Mouse (Mus musculus) hindbrain, embryonic 13.5 days (tissue): ENCODE measurements around the gene Gm12355. TPM values are rescaled to one million over a fixed set of nuclear protein-coding genes. Genes with fewer than 3 reads are reported as not detected.

Experiments used
- polyA plus RNA-seq: library from polyadenylated mRNA; unstranded; fragments of >200 nt; fragmentation: Nextera tagmentation; extraction: Ambion mirVana; gene quantifications from 2 replicates; pipeline ENCODE4 v1.2.1, GENCODE M21; 2015

The Gm12355 gene
- polyA plus RNA-seq, 1 experiment from 2014 or later: 0.82 TPM

Other genes starting within 250 kb of the Gm12355 start
- gene Tcap, start 241.8 kb downstream of the Gm12355 start, polyA plus RNA-seq: 0.21 and 0.35 TPM in 2 replicates
- gene Pnmt, start 239.2 kb downstream of the Gm12355 start, polyA plus RNA-seq: 3.2 and 4.2 TPM in 2 replicates
- gene Pgap3, start 225.2 kb downstream of the Gm12355 start, polyA plus RNA-seq: 9.4 and 10.4 TPM in 2 replicates
- gene Erbb2, start 213.2 kb downstream of the Gm12355 start, polyA plus RNA-seq: 8.4 and 9.9 TPM in 2 replicates
- 248 and 269 TPM in 2 replicates for gene Mien1, start 186.7 kb downstream of the Gm12355 start, polyA plus RNA-seq
- 0.22 and 0.36 TPM in 2 replicates for gene Grb7, start 179.3 kb downstream of the Gm12355 start, polyA plus RNA-seq
- 0.21 and 0.35 TPM in 2 replicates for gene Ikzf3, start 79.6 kb downstream of the Gm12355 start, polyA plus RNA-seq
- 0.14 TPM in 1 of 2 replicates, not detected in the other for gene Zpbp2, start 74.6 kb downstream of the Gm12355 start, polyA plus RNA-seq
- 91.1 and 91.8 TPM in 2 replicates for gene Ormdl3, start 38.3 kb downstream of the Gm12355 start, polyA plus RNA-seq
- gene Lrrc3c, start 27.4 kb downstream of the Gm12355 start, polyA plus RNA-seq: not detected in 2 replicates
- not detected in 2 replicates for gene Gsdma3, start 699 bp upstream of the Gm12355 start, polyA plus RNA-seq
- 0.17 TPM in 1 of 2 replicates, not detected in the other for gene Gsdma2, start 21.1 kb upstream of the Gm12355 start, polyA plus RNA-seq
- gene Gsdma, start 38.7 kb upstream of the Gm12355 start, polyA plus RNA-seq: 0.05 TPM in 1 of 2 replicates, not detected in the other
- gene Psmd3, start 56.9 kb upstream of the Gm12355 start, polyA plus RNA-seq: 176 and 182 TPM in 2 replicates
- not detected in 2 replicates for gene Csf3, start 75.6 kb upstream of the Gm12355 start, polyA plus RNA-seq
- gene Med24, start 103.8 kb upstream of the Gm12355 start, polyA plus RNA-seq: 72.4 and 75.2 TPM in 2 replicates
- gene Thra, start 115.0 kb upstream of the Gm12355 start, polyA plus RNA-seq: 117 and 122 TPM in 2 replicates
- gene Nr1d1, start 149.7 kb upstream of the Gm12355 start, polyA plus RNA-seq: 1.9 and 2.4 TPM in 2 replicates
- gene Msl1, start 169.9 kb upstream of the Gm12355 start, polyA plus RNA-seq: 31.5 and 33.0 TPM in 2 replicates
- 48.7 and 50.2 TPM in 2 replicates for gene Casc3, start 179.2 kb upstream of the Gm12355 start, polyA plus RNA-seq
- gene Rapgefl1, start 211.1 kb upstream of the Gm12355 start, polyA plus RNA-seq: 6.2 and 7.0 TPM in 2 replicates
- 5.0 TPM in 2 replicates for gene Wipf2, start 238.0 kb upstream of the Gm12355 start, polyA plus RNA-seq